Mouse (Mus musculus): ENCODE data around the gene Eps8. TPM values are rescaled to one million over a fixed set of nuclear protein-coding genes. Genes with fewer than 3 reads are reported as not detected.

Gene Eps8
- polyA plus RNA-seq, 1 experiment from 2014 or later, result 8.6 TPM

GRCm38 (mm10) chr6:137569071-137569470 lies 85.6 kb downstream of the Eps8 start:
- H3K27me3 ChIP-seq (ENCODE audit: control insufficient read depth, insufficient read depth, low read length), result no peaks in the 10 kb centered on the region
- H3K9me3 ChIP-seq (ENCODE audit: control insufficient read depth, low read length), result no peaks in the 10 kb centered on the region
- H3K9ac ChIP-seq (ENCODE audit: low read length), result no peak overlapping the region
- no peaks in the 10 kb centered on the region for H3K36me3 ChIP-seq (ENCODE audit: control insufficient read depth, insufficient read depth, low read length)
- DNase-seq (ENCODE audit: low spot score) (no peak), ATAC-seq (ENCODE audit: insufficient number of reproducible peaks, low FRiP score, low TSS enrichment, low read depth) (no peak)
- no peak overlapping the region for H3K27ac ChIP-seq (replicated peaks; ENCODE audit: low read depth, low read length)
- H3K4me3 ChIP-seq (ENCODE audit: low read depth, low read length), result no peak overlapping the region
- no peaks in the 10 kb centered on the region for H3K4me1 ChIP-seq (ENCODE audit: control insufficient read depth, insufficient read depth, low read length)
- 89% methylated on average over 6 of the region's 6 CpGs for whole genome bisulfite sequencing
- no peak overlapping the region for H3K4me2 ChIP-seq (ENCODE audit: low read depth, severe bottlenecking)

GRCm38 (mm10) chr6:137565890-137566289 lies 88.8 kb downstream of the Eps8 start:
- Histone ChIP-seq H3K9ac (ENCODE audit: low read length) (no peak overlapping the region), H3K4me2 (ENCODE audit: low read depth, severe bottlenecking) (no peak overlapping the region), H3K9me3 (ENCODE audit: control insufficient read depth, low read length) (no peaks in the 10 kb centered on the region), H3K4me1 (ENCODE audit: control insufficient read depth, insufficient read depth, low read length) (no peaks in the 10 kb centered on the region), H3K4me3 (ENCODE audit: low read depth, low read length) (no peak overlapping the region), H3K36me3 (ENCODE audit: control insufficient read depth, insufficient read depth, low read length) (no peaks in the 10 kb centered on the region), H3K27ac (replicated peaks; ENCODE audit: low read depth, low read length) (no peak overlapping the region), H3K27me3 (ENCODE audit: control insufficient read depth, insufficient read depth, low read length) (no peaks in the 10 kb centered on the region)
- 92% methylated on average over 3 of the region's 3 CpGs for WGBS
- no peak for ATAC-seq (ENCODE audit: insufficient number of reproducible peaks, low FRiP score, low TSS enrichment, low read depth)
- no peak for DNase-seq (ENCODE audit: low spot score)

DNA sequence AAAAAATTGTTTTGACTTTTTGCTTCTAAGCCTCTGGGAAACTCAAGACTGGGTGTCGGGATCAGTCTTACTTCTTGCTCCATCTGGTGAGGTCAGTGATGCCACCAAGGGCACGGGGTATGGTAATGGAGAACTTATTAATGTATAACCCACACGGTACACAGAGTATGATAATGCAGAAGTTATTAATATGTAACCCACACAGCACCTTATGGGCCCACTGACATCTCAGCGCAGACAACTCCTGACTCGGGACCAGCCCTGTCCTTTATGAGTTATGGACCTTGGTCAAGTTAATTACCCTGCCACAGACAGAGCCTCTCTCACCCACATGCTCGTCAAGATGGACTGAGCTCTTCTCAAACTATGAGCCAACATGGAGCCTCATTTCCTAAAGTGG lies 89.2 kb downstream of the Eps8 start:
- no peaks in the 10 kb centered on the region for H3K9me3 ChIP-seq (ENCODE audit: control insufficient read depth, low read length)
- H3K4me1 ChIP-seq (ENCODE audit: control insufficient read depth, insufficient read depth, low read length), result no peaks in the 10 kb centered on the region
- no peak overlapping the region for H3K4me3 ChIP-seq (ENCODE audit: low read depth, low read length)
- no peak overlapping the region for H3K9ac ChIP-seq (ENCODE audit: low read length)
- H3K27ac ChIP-seq (replicated peaks; ENCODE audit: low read depth, low read length), result no peak overlapping the region
- no peaks in the 10 kb centered on the region for H3K27me3 ChIP-seq (ENCODE audit: control insufficient read depth, insufficient read depth, low read length)
- H3K36me3 ChIP-seq (ENCODE audit: control insufficient read depth, insufficient read depth, low read length), result no peaks in the 10 kb centered on the region
- no peak for ATAC-seq (ENCODE audit: insufficient number of reproducible peaks, low FRiP score, low TSS enrichment, low read depth)
- H3K4me2 ChIP-seq (ENCODE audit: low read depth, severe bottlenecking), result no peak overlapping the region
- DNase-seq (ENCODE audit: low spot score), result no peak
- WGBS, result 91% methylated on average over 6 of the region's 6 CpGs

- ATAC-seq (ENCODE audit: insufficient number of reproducible peaks, low FRiP score, low TSS enrichment, low read depth), result no peak
- no peak overlapping the region for H3K9ac ChIP-seq (ENCODE audit: low read length)
- DNase-seq (ENCODE audit: low spot score), result no peak
- no peaks in the 10 kb centered on the region for H3K9me3 ChIP-seq (ENCODE audit: control insufficient read depth, low read length)
- no peak overlapping the region for H3K27ac ChIP-seq (replicated peaks; ENCODE audit: low read depth, low read length)
- 60% methylated on average over 12 of the region's 12 CpGs for WGBS
- H3K36me3 ChIP-seq (ENCODE audit: control insufficient read depth, insufficient read depth, low read length), result no peaks in the 10 kb centered on the region
- H3K4me1 ChIP-seq (ENCODE audit: control insufficient read depth, insufficient read depth, low read length), result no peaks in the 10 kb centered on the region
- H3K4me2 ChIP-seq (ENCODE audit: low read depth, severe bottlenecking), result no peak overlapping the region
- H3K27me3 ChIP-seq (ENCODE audit: control insufficient read depth, insufficient read depth, low read length), result no peaks in the 10 kb centered on the region
- H3K4me3 ChIP-seq (ENCODE audit: low read depth, low read length), result no peak overlapping the region
Measured at GRCm38 (mm10) chr6:137560358-137560859, 94.3 kb downstream of the Eps8 start.

DNA sequence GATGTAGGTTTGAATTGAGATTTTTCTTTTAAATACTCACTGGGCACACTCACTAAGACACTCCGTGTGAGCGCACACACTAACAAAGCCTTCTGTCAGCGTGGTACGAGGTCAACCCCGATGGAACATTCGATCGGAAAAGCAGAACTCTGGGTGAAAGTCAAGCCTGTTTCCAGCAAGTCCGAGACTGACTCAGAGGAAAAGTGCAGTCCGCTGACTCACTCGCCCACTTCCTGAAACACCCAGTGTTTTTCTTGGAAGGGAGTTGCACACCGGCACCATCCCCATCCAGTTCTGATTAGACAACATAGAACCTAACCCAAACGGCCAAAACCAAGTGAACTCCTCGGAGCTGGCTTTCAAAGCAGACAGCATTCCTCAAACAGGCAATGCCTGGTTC lies 95.8 kb downstream of the Eps8 start:
- Histone ChIP-seq H3K27me3 (ENCODE audit: control insufficient read depth, insufficient read depth, low read length) (no peaks in the 10 kb centered on the region), H3K4me1 (ENCODE audit: control insufficient read depth, insufficient read depth, low read length) (no peaks in the 10 kb centered on the region), H3K9me3 (ENCODE audit: control insufficient read depth, low read length) (no peaks in the 10 kb centered on the region), H3K36me3 (ENCODE audit: control insufficient read depth, insufficient read depth, low read length) (no peaks in the 10 kb centered on the region), H3K4me3 (ENCODE audit: low read depth, low read length) (no peak overlapping the region), H3K4me2 (ENCODE audit: low read depth, severe bottlenecking) (no peak overlapping the region), H3K27ac (replicated peaks; ENCODE audit: low read depth, low read length) (no peak overlapping the region), H3K9ac (ENCODE audit: low read length) (no peak overlapping the region)
- ATAC-seq (ENCODE audit: insufficient number of reproducible peaks, low FRiP score, low TSS enrichment, low read depth) (no peak), DNase-seq (ENCODE audit: low spot score) (no peak)
- WGBS, result 82% methylated on average over 13 of the region's 13 CpGs

GRCm38 (mm10) chr6:137557671-137558070 lies 97.0 kb downstream of the Eps8 start:
- Histone ChIP-seq H3K9me3 (ENCODE audit: control insufficient read depth, low read length) (no peaks in the 10 kb centered on the region), H3K27ac (replicated peaks; ENCODE audit: low read depth, low read length) (no peak overlapping the region), H3K4me2 (ENCODE audit: low read depth, severe bottlenecking) (no peak overlapping the region), H3K4me3 (ENCODE audit: low read depth, low read length) (no peak overlapping the region), H3K36me3 (ENCODE audit: control insufficient read depth, insufficient read depth, low read length) (no peaks in the 10 kb centered on the region), H3K27me3 (ENCODE audit: control insufficient read depth, insufficient read depth, low read length) (no peaks in the 10 kb centered on the region), H3K9ac (ENCODE audit: low read length) (no peak overlapping the region), H3K4me1 (ENCODE audit: control insufficient read depth, insufficient read depth, low read length) (no peaks in the 10 kb centered on the region)
- DNase-seq (ENCODE audit: low spot score) (no peak), ATAC-seq (ENCODE audit: insufficient number of reproducible peaks, low FRiP score, low TSS enrichment, low read depth) (no peak)
- 79% methylated on average over 2 of the region's 2 CpGs for WGBS

- Histone ChIP-seq H3K27me3 (ENCODE audit: control insufficient read depth, insufficient read depth, low read length) (no peaks in the 10 kb centered on the region), H3K9ac (ENCODE audit: low read length) (no peak overlapping the region), H3K4me3 (ENCODE audit: low read depth, low read length) (no peak overlapping the region), H3K9me3 (ENCODE audit: control insufficient read depth, low read length) (no peaks in the 10 kb centered on the region), H3K27ac (replicated peaks; ENCODE audit: low read depth, low read length) (no peak overlapping the region), H3K4me2 (ENCODE audit: low read depth, severe bottlenecking) (no peak overlapping the region), H3K36me3 (ENCODE audit: control insufficient read depth, insufficient read depth, low read length) (no peaks in the 10 kb centered on the region), H3K4me1 (ENCODE audit: control insufficient read depth, insufficient read depth, low read length) (no peaks in the 10 kb centered on the region)
- DNase-seq (ENCODE audit: low spot score), result no peak
- ATAC-seq (ENCODE audit: insufficient number of reproducible peaks, low FRiP score, low TSS enrichment, low read depth), result no peak
- 89% methylated on average over 4 of the region's 4 CpGs for WGBS
Measured at GRCm38 (mm10) chr6:137557159-137557558, 97.5 kb downstream of the Eps8 start.

DNA sequence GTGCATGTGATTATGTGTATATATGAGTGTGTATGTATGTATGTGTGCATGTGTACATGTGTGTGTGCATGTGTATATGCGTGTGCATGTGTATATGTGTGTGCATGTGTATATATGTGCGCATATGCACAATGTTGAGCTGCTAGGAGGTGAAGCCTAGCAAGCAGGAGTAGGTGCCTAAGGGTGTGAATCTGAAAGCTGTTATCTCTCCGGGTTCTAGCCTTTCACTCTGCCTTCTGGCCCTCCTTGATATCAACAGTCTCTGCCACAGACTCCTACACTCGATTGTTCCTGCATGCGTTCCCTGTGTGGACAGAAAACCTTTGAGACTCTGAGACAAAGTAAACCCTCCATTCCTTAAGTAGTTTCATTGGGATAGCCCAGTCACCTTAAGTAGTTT lies 98.0 kb downstream of the Eps8 start:
- 88% methylated on average over 5 of the region's 5 CpGs for WGBS
- DNase-seq (ENCODE audit: low spot score), result no peak
- no peak overlapping the region for H3K27ac ChIP-seq (replicated peaks; ENCODE audit: low read depth, low read length)
- H3K36me3 ChIP-seq (ENCODE audit: control insufficient read depth, insufficient read depth, low read length), result no peaks in the 10 kb centered on the region
- H3K9ac ChIP-seq (ENCODE audit: low read length), result no peak overlapping the region
- H3K27me3 ChIP-seq (ENCODE audit: control insufficient read depth, insufficient read depth, low read length), result no peaks in the 10 kb centered on the region
- no peak overlapping the region for H3K4me3 ChIP-seq (ENCODE audit: low read depth, low read length)
- H3K4me1 ChIP-seq (ENCODE audit: control insufficient read depth, insufficient read depth, low read length), result no peaks in the 10 kb centered on the region
- no peak overlapping the region for H3K4me2 ChIP-seq (ENCODE audit: low read depth, severe bottlenecking)
- no peak for ATAC-seq (ENCODE audit: insufficient number of reproducible peaks, low FRiP score, low TSS enrichment, low read depth)
- no peaks in the 10 kb centered on the region for H3K9me3 ChIP-seq (ENCODE audit: control insufficient read depth, low read length)

- Histone ChIP-seq H3K4me2 (ENCODE audit: low read depth, severe bottlenecking) (no peak overlapping the region), H3K9me3 (ENCODE audit: control insufficient read depth, low read length) (no peaks in the 10 kb centered on the region), H3K9ac (ENCODE audit: low read length) (no peak overlapping the region), H3K36me3 (ENCODE audit: control insufficient read depth, insufficient read depth, low read length) (no peaks in the 10 kb centered on the region), H3K4me3 (ENCODE audit: low read depth, low read length) (no peak overlapping the region), H3K27ac (replicated peaks; ENCODE audit: low read depth, low read length) (no peak overlapping the region), H3K27me3 (ENCODE audit: control insufficient read depth, insufficient read depth, low read length) (no peaks in the 10 kb centered on the region), H3K4me1 (ENCODE audit: control insufficient read depth, insufficient read depth, low read length) (no peaks in the 10 kb centered on the region)
- no peak for DNase-seq (ENCODE audit: low spot score)
- no peak for ATAC-seq (ENCODE audit: insufficient number of reproducible peaks, low FRiP score, low TSS enrichment, low read depth)
- WGBS, result 80% methylated on average over 8 of the region's 8 CpGs
Measured at GRCm38 (mm10) chr6:137550181-137550580, 104.5 kb downstream of the Eps8 start.

All from limb, embryonic 11.5 days (tissue).